In genomic region chr9:72094675-72095074, GRCm38 (mm10) we compare ENCODE assay signal across 10 mouse cellular contexts. TPM values are rescaled to one million over a fixed set of nuclear protein-coding genes. Genes with fewer than 3 reads are reported as not detected.
DNase-seq lines count a peak whose midpoint lies in the region; ATAC-seq and TF ChIP-seq lines count a peak whose summit lies in the region.
"Had no signal": no experiment of that assay in that cellular context is flagged by ENCODE, and none has a peak within 500 bp of the region (broad histone marks: within the 10 kb centered on the region; RNA-seq: fewer than 3 reads in every experiment).

No protein-coding gene starts in this region.

- TF ChIP-seq POLR2A in heart, adult 2 months (IDR thresholded peaks at IDR 0.05; ENCODE audit: insufficient read depth, low read depth, low read length): no peak

- H3K36me3 ChIP-seq in heart, adult 2 months (ENCODE audit: control insufficient read depth, insufficient read depth, low read length): peaks cover 4% of the 10 kb centered on the region
- peaks cover 8% of the 10 kb centered on the region; the same call in 1 of the 2 replicates for H3K36me3 ChIP-seq in midbrain, embryonic 14.5 days (ENCODE audit: control insufficient read depth, insufficient read depth, low read length)
- H3K36me3 ChIP-seq in midbrain, embryonic 13.5 days: peaks cover 7% of the 10 kb centered on the region

- intact Hi-C loops in heart, adult 2 months (cut with DNase I): loop anchor here (5.0 kb wide), 1 partner anchor 42 kb away; no protein-coding TSS in a partner anchor

- ATAC-seq in midbrain, embryonic 14.5 days (ENCODE audit: low FRiP score, low TSS enrichment): no peak
- ATAC-seq in midbrain, embryonic 13.5 days: no peak

- peaks cover 8% of the 10 kb centered on the region for H3K79me2 ChIP-seq in heart, adult 2 months (replicated peaks; ENCODE audit: control insufficient read depth, insufficient read depth, low read length)

- no peak overlapping the region for H3K27ac ChIP-seq in heart, adult 2 months
- H3K27ac ChIP-seq in midbrain, embryonic 14.5 days (replicated peaks; ENCODE audit: low read depth, low read length): no peak overlapping the region
- H3K27ac ChIP-seq in midbrain, embryonic 13.5 days: no peak overlapping the region

- no peak overlapping the region for H3K4me2 ChIP-seq in midbrain, embryonic 14.5 days (ENCODE audit: low read length)
- H3K4me2 ChIP-seq in midbrain, embryonic 13.5 days (replicated peaks): no peak overlapping the region
- H3K4me2 ChIP-seq: heart, embryonic 12.5 days had no signal

- H3K27me3 ChIP-seq in heart, adult 2 months (ENCODE audit: control insufficient read depth, insufficient read depth, low read length): no peaks in the 10 kb centered on the region
- H3K27me3 ChIP-seq in midbrain, embryonic 14.5 days (ENCODE audit: control insufficient read depth, insufficient read depth, low read length): no peaks in the 10 kb centered on the region
- no peaks in the 10 kb centered on the region for H3K27me3 ChIP-seq in midbrain, embryonic 13.5 days
- H3K27me3 ChIP-seq: heart, embryonic 12.5 days had no signal

- H3K4me1 ChIP-seq in heart, adult 2 months (ENCODE audit: control insufficient read depth, insufficient read depth, low read length): peaks cover 3% of the 10 kb centered on the region
- no peaks in the 10 kb centered on the region for H3K4me1 ChIP-seq in midbrain, embryonic 14.5 days (ENCODE audit: control insufficient read depth, insufficient read depth, low read length)
- H3K4me1 ChIP-seq in midbrain, embryonic 13.5 days (replicated peaks): 0 out of 2 replicates have a peak, but pooled peaks cover 4% of the 10 kb centered on the region
- H3K4me1 ChIP-seq: heart, embryonic 12.5 days had no signal

- no peak overlapping the region for H3K9ac ChIP-seq in heart, adult 2 months (ENCODE audit: low read depth, low read length)
- H3K9ac ChIP-seq in midbrain, embryonic 14.5 days (replicated peaks; ENCODE audit: low read length): no peak overlapping the region
- H3K9ac ChIP-seq in midbrain, embryonic 13.5 days (replicated peaks): no peak overlapping the region
- H3K9ac ChIP-seq: heart, embryonic 12.5 days had no signal

- WGBS in heart, adult 2 months: 90% methylated on average over 5 of the region's 5 CpGs
- 84% methylated on average over 5 of the region's 5 CpGs for WGBS in midbrain, embryonic 14.5 days
- 88% methylated on average over 5 of the region's 5 CpGs for WGBS in midbrain, embryonic 13.5 days

- TF ChIP-seq EP300 in heart, adult 2 months (IDR thresholded peaks at IDR 0.05; ENCODE audit: insufficient read depth, low read depth, low read length): no peak

- peak; percentile 39 for TF ChIP-seq CTCF in heart, adult 2 months (IDR thresholded peaks at IDR 0.05)

- H3K4me3 ChIP-seq in heart, adult 2 months: no peak overlapping the region
- H3K4me3 ChIP-seq in midbrain, embryonic 14.5 days (replicated peaks; ENCODE audit: low read depth, low read length): no peak overlapping the region
- H3K4me3 ChIP-seq in midbrain, embryonic 13.5 days (replicated peaks): no peak overlapping the region
- H3K4me3 ChIP-seq: heart, embryonic 12.5 days had no signal

- no peak for DNase-seq in heart, adult 2 months
- no peak for DNase-seq in heart, adult 18-20 months
- DNase-seq in midbrain, embryonic 14.5 days: peak; percentile 53
- DNase-seq in T-cell, adult 2 months (ENCODE audit: low spot score): peak; percentile 21
- DNase-seq in retina, postnatal 1 day: peak; percentile 47
- DNase-seq in layer of hippocampus, adult 9-10 months (ENCODE audit: low spot score): no peak
- DNase-seq in thymus, postnatal 4 days: no peak
- DNase-seq: layer of hippocampus, postnatal 36 days had no signal

- H3K9me3 ChIP-seq in midbrain, embryonic 14.5 days (ENCODE audit: control insufficient read depth, low read length): no peaks in the 10 kb centered on the region
- H3K9me3 ChIP-seq in midbrain, embryonic 13.5 days: no peaks in the 10 kb centered on the region
- H3K9me3 ChIP-seq: heart, embryonic 12.5 days had no signal

RNA-seq across cellular contexts. Expression of gene Tcf12, which starts 17.0 kb away (rescaled TPM):
- 10 to 100 TPM; 29.7 to 33.9 TPM for total RNA-seq in heart, adult 2 months (2021)
- polyA plus RNA-seq in heart, adult 2 months (2012; rRNA removed): 38.0 and 62.8 TPM in 2 replicates
- 10 to 100 TPM; 29.6 to 32.0 TPM for total RNA-seq in heart, adult 18-20 months (2021)
- 68.5 and 93.6 TPM in 2 replicates for polyA plus RNA-seq in midbrain, embryonic 14.5 days (2014; fragmentation: Nextera tagmentation; extraction: Ambion mirVana)
- 116 and 140 TPM in 2 replicates for polyA plus RNA-seq in midbrain, embryonic 13.5 days (2015; fragmentation: Nextera tagmentation; extraction: Ambion mirVana)

Comparison
In these comparisons a context has a peak if more than half of its experiments do, and no peak if none do; other contexts are left out.
1. DNase-seq: peak in midbrain, embryonic 14.5 days (single experiment), T-cell, adult 2 months (single experiment) and retina, postnatal 1 day (single experiment); none in heart, adult 2 months (0 of 2), heart, adult 18-20 months (0 of 2), layer of hippocampus, adult 9-10 months (single experiment) and thymus, postnatal 4 days (single experiment).